Mouse (Mus musculus): Measurements from ENCODE around the gene Dab1. TPM values are rescaled to one million over a fixed set of nuclear protein-coding genes. Genes with fewer than 3 reads are reported as not detected.

Dab1 gene
- polyA plus RNA-seq, 1 experiment from 2014 or later = 0.30 TPM

GRCm38 (mm10) chr4:103702137-103702536 lies 83.0 kb downstream of the Dab1 start:
- Histone ChIP-seq H3K36me3 (no peaks in the 10 kb centered on the region), H3K4me3 (replicated peaks) (no peak overlapping the region), H3K27ac (no peak overlapping the region), H3K9me3 (replicated peaks) (no peaks in the 10 kb centered on the region), H3K4me2 (no peak overlapping the region), H3K9ac (no peak overlapping the region), H3K27me3 (no peaks in the 10 kb centered on the region), H3K4me1 (replicated peaks) (no peaks in the 10 kb centered on the region)
- DNase-seq (no peak), ATAC-seq (ENCODE audit: low read depth) (no peak)
- 32% methylated on average over 3 of the region's 3 CpGs for WGBS (ENCODE audit: insufficient replicate concordance)

GRCm38 (mm10) chr4:103704477-103704876 lies 85.3 kb downstream of the Dab1 start:
- Histone ChIP-seq H3K27ac (no peak overlapping the region), H3K27me3 (no peaks in the 10 kb centered on the region), H3K9ac (no peak overlapping the region), H3K4me1 (replicated peaks) (no peaks in the 10 kb centered on the region), H3K9me3 (replicated peaks) (no peaks in the 10 kb centered on the region), H3K36me3 (no peaks in the 10 kb centered on the region), H3K4me3 (replicated peaks) (no peak overlapping the region), H3K4me2 (no peak overlapping the region)
- DNase-seq = no peak
- no peak for ATAC-seq (ENCODE audit: low read depth)
- WGBS (ENCODE audit: insufficient replicate concordance) = 50% methylated on average over 2 of the region's 2 CpGs

- Histone ChIP-seq H3K9ac (no peak overlapping the region), H3K4me1 (replicated peaks) (no peaks in the 10 kb centered on the region), H3K9me3 (replicated peaks) (no peaks in the 10 kb centered on the region), H3K27me3 (no peaks in the 10 kb centered on the region), H3K27ac (no peak overlapping the region), H3K36me3 (no peaks in the 10 kb centered on the region), H3K4me3 (replicated peaks) (no peak overlapping the region), H3K4me2 (no peak overlapping the region)
- ATAC-seq (ENCODE audit: low read depth) (no peak), DNase-seq (no peak)
- WGBS (ENCODE audit: insufficient replicate concordance) = 45% methylated on average over 4 of the region's 4 CpGs
Measured at GRCm38 (mm10) chr4:103706501-103706900, 87.3 kb downstream of the Dab1 start.

GRCm38 (mm10) chr4:103707140-103707539 lies 88.0 kb downstream of the Dab1 start:
- Histone ChIP-seq H3K27ac (no peak overlapping the region), H3K36me3 (no peaks in the 10 kb centered on the region), H3K4me1 (replicated peaks) (no peaks in the 10 kb centered on the region), H3K9ac (no peak overlapping the region), H3K9me3 (replicated peaks) (no peaks in the 10 kb centered on the region), H3K4me3 (replicated peaks) (no peak overlapping the region), H3K27me3 (no peaks in the 10 kb centered on the region), H3K4me2 (no peak overlapping the region)
- ATAC-seq (ENCODE audit: low read depth) (no peak), DNase-seq (no peak)
- WGBS (ENCODE audit: insufficient replicate concordance) = 16% methylated on average over 1 of the region's 1 CpGs

GRCm38 (mm10) chr4:103711353-103711752 lies 92.2 kb downstream of the Dab1 start:
- WGBS (ENCODE audit: insufficient replicate concordance) = 57% methylated on average over 6 of the region's 6 CpGs
- Histone ChIP-seq H3K4me2 (no peak overlapping the region), H3K9ac (no peak overlapping the region), H3K27ac (no peak overlapping the region), H3K9me3 (replicated peaks) (no peaks in the 10 kb centered on the region), H3K4me3 (replicated peaks) (no peak overlapping the region), H3K36me3 (no peaks in the 10 kb centered on the region), H3K27me3 (no peaks in the 10 kb centered on the region), H3K4me1 (replicated peaks) (no peaks in the 10 kb centered on the region)
- DNase-seq (no peak), ATAC-seq (ENCODE audit: low read depth) (no peak)

- no peak for DNase-seq
- H3K4me3 ChIP-seq (replicated peaks) = no peak overlapping the region
- WGBS (ENCODE audit: insufficient replicate concordance) = 61% methylated on average over 4 of the region's 4 CpGs
Measured at GRCm38 (mm10) chr4:103713921-103714320, 94.8 kb downstream of the Dab1 start.

GRCm38 (mm10) chr4:103714991-103715390 lies 95.8 kb downstream of the Dab1 start:
- WGBS (ENCODE audit: insufficient replicate concordance) = 39% methylated on average over 7 of the region's 7 CpGs
- DNase-seq = no peak
- H3K4me3 ChIP-seq (replicated peaks) = no peak overlapping the region
- no peaks in the 10 kb centered on the region for H3K36me3 ChIP-seq
- no peaks in the 10 kb centered on the region for H3K4me1 ChIP-seq (replicated peaks)
- no peaks in the 10 kb centered on the region for H3K9me3 ChIP-seq (replicated peaks)
- no peak overlapping the region for H3K27ac ChIP-seq
- H3K4me2 ChIP-seq = no peak overlapping the region
- no peak overlapping the region for H3K9ac ChIP-seq
- ATAC-seq (ENCODE audit: low read depth) = no peak
- H3K27me3 ChIP-seq = no peaks in the 10 kb centered on the region

More at GRCm38 (mm10) chr4:103713921-103714320, 94.8 kb downstream of the Dab1 start:
- no peaks in the 10 kb centered on the region for H3K27me3 ChIP-seq
- H3K4me2 ChIP-seq = no peak overlapping the region
- H3K36me3 ChIP-seq = no peaks in the 10 kb centered on the region
- no peak overlapping the region for H3K9ac ChIP-seq
- no peaks in the 10 kb centered on the region for H3K4me1 ChIP-seq (replicated peaks)
- no peak for ATAC-seq (ENCODE audit: low read depth)
- H3K9me3 ChIP-seq (replicated peaks) = no peaks in the 10 kb centered on the region
- H3K27ac ChIP-seq = no peak overlapping the region

- Histone ChIP-seq H3K4me2 (no peak overlapping the region), H3K27me3 (no peaks in the 10 kb centered on the region), H3K36me3 (no peaks in the 10 kb centered on the region), H3K4me1 (replicated peaks) (no peaks in the 10 kb centered on the region), H3K9ac (no peak overlapping the region), H3K9me3 (replicated peaks) (no peaks in the 10 kb centered on the region), H3K27ac (no peak overlapping the region), H3K4me3 (replicated peaks) (no peak overlapping the region)
- DNase-seq (no peak), ATAC-seq (ENCODE audit: low read depth) (no peak)
- 63% methylated on average over 4 of the region's 4 CpGs for WGBS (ENCODE audit: insufficient replicate concordance)
Measured at GRCm38 (mm10) chr4:103715568-103715967, 96.4 kb downstream of the Dab1 start.

- Histone ChIP-seq H3K27ac (no peak overlapping the region), H3K9me3 (replicated peaks) (no peaks in the 10 kb centered on the region), H3K4me1 (replicated peaks) (no peaks in the 10 kb centered on the region), H3K27me3 (no peaks in the 10 kb centered on the region), H3K4me2 (no peak overlapping the region), H3K4me3 (replicated peaks) (no peak overlapping the region), H3K9ac (no peak overlapping the region), H3K36me3 (no peaks in the 10 kb centered on the region)
- no peak for ATAC-seq (ENCODE audit: low read depth)
- DNase-seq = no peak
- WGBS (ENCODE audit: insufficient replicate concordance) = 51% methylated on average over 1 of the region's 1 CpGs
Measured at GRCm38 (mm10) chr4:103722738-103723137, 103.6 kb downstream of the Dab1 start.

GRCm38 (mm10) chr4:103726486-103726885 lies 107.3 kb downstream of the Dab1 start:
- 47% methylated on average over 2 of the region's 2 CpGs for WGBS (ENCODE audit: insufficient replicate concordance)
- ATAC-seq (ENCODE audit: low read depth) = no peak

GRCm38 (mm10) chr4:103737185-103737584 lies 118.0 kb downstream of the Dab1 start:
- WGBS (ENCODE audit: insufficient replicate concordance) = 69% methylated on average over 6 of the region's 6 CpGs
- DNase-seq (no peak), ATAC-seq (ENCODE audit: low read depth) (no peak)
- Histone ChIP-seq H3K9ac (no peak overlapping the region), H3K4me2 (no peak overlapping the region), H3K4me1 (replicated peaks) (no peaks in the 10 kb centered on the region), H3K9me3 (replicated peaks) (no peaks in the 10 kb centered on the region), H3K4me3 (replicated peaks) (no peak overlapping the region), H3K27ac (no peak overlapping the region), H3K36me3 (no peaks in the 10 kb centered on the region), H3K27me3 (no peaks in the 10 kb centered on the region)

More at GRCm38 (mm10) chr4:103726486-103726885, 107.3 kb downstream of the Dab1 start:
- no peak for DNase-seq
- Histone ChIP-seq H3K9me3 (replicated peaks) (no peaks in the 10 kb centered on the region), H3K4me3 (replicated peaks) (no peak overlapping the region), H3K36me3 (no peaks in the 10 kb centered on the region), H3K4me2 (no peak overlapping the region), H3K4me1 (replicated peaks) (no peaks in the 10 kb centered on the region), H3K27ac (no peak overlapping the region), H3K9ac (no peak overlapping the region), H3K27me3 (no peaks in the 10 kb centered on the region)

- H3K36me3 ChIP-seq = no peaks in the 10 kb centered on the region
- H3K9me3 ChIP-seq (replicated peaks) = no peaks in the 10 kb centered on the region
- H3K4me1 ChIP-seq (replicated peaks) = no peaks in the 10 kb centered on the region
- no peaks in the 10 kb centered on the region for H3K27me3 ChIP-seq
- no peak overlapping the region for H3K4me2 ChIP-seq
- H3K4me3 ChIP-seq (replicated peaks) = no peak overlapping the region
- H3K27ac ChIP-seq = no peak overlapping the region
- WGBS (ENCODE audit: insufficient replicate concordance) = 40% methylated on average over 4 of the region's 4 CpGs
- H3K9ac ChIP-seq = no peak overlapping the region
- DNase-seq (no peak), ATAC-seq (ENCODE audit: low read depth) (no peak)
Measured at GRCm38 (mm10) chr4:103751249-103751855, 132.2 kb downstream of the Dab1 start.

Data from liver, embryonic 13.5 days (tissue).